Mouse (Mus musculus) heart, postnatal 10 days (tissue): ENCODE measurements at regions not wholly inside any gene's neighbourhood (a gene's known extent, or its start where the extent isn't known, plus 50 kb on each side); places are given as distances from the start of the nearest gene placed in this dataset.
A peak's percentile ranks its signal among the peaks of the same experiment; 100 is the strongest.

ENCODE experiments used
- DNase-seq, 2 experiments: peaks; one replicate each; pipeline ENCODE4 v3.0.0; 2021
- intact Hi-C: fragments of 180-260 bp; cut with DNase I; formaldehyde crosslinking; loops from one replicate; pipeline ENCODE4 v1.15.1; 2025

GRCm38 (mm10) chr5:82125921-82126459 is 1106.1 kb downstream of the Adgrl3 start:
- DNase-seq = no peak
- intact Hi-C loops = no loop called here

GRCm38 (mm10) chr5:82142063-82142462 is 1122.1 kb downstream of the Adgrl3 start:
- DNase-seq = peak; percentile 3
- intact Hi-C loops = no loop called here
